Mouse (Mus musculus): Measurements from ENCODE around the gene Bicc1.
"Not testable (repeated sequence)": the region's sequence is repeated elsewhere in the genome, so short reads cannot be mapped to it uniquely, and the experiment has no call there.

Bicc1 gene

DNA sequence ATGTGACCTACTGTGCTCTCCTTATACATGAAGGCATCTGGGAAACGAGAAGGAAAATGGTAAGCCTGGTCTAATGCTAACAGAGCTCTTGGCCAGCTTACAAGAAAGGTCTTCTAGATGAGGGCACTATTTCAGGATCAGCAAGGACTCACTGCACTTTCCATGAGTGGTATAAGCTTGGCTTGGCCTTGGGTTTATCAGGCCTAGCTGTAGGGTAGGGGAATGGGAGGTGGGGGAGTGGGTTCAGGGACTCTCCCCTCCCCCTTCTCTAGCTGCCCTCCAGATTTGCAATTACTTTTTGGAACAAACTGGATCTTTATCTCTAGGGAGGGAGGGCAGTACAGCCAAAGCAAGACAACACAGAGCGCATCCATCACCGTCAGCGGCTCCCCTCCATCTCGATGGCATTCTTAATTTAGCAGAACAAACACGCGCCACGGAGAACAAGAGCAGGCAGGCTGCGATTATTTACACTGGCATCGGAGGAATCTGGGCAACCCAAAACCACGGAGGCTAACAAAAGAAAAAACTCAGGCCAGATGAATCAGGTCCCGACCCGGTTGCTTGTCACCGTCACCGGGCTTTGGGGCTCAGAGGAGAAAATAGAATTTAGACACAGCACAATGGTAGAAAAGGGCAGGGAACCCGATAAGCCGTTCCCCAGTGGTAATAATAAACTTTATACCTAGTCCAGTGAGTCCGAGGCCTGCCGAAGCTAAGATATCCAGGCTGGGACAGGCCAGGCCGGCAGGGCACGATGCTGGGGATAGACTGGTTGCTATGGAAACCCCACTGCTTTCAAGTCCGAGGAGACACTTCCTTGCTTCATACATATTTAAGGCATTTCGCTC is 210.0 kb downstream of the Bicc1 start:
- no peak for DNase-seq (ENCODE audit: low read depth, low spot score)

DNA sequence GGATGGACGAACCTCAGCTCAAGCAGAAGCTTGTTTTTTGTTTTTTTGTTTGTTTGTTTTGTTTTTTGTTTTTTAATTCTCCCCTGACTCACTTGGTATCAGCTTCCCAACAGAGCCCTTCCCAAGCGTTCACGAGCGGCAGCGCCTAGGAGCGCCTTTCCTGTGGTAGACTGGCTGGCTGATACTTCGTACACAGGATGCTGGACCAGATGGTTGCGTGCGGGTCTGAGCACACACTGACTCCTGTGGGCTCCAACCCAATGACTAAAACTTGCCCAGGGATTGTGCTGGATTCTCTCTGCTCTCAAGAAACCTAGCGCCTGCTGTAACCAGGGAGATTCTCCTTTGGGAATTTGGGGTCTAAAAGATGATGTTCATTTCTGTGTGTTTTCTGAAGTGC is 211.2 kb downstream of the Bicc1 start:
- no peak for DNase-seq (ENCODE audit: low read depth, low spot score)

DNA sequence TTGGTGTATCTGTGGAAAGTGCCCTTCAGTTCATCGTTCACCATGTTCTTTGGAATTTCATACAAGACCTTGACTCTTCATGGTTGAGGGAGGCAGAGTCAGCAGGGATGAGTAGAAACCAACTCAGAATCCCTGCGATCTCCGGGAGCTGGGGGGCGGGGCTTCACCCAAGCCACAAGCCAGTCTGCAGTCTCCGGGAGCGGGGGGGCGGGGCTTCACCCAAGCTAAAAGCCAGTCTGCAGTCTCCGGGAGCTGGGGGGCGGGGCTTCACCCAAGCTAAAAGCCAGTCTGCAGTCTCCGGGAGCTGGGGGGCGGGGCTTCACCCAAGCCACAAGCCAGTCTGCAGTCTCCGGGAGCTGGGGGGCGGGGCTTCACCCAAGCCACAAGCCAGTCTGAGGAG is 213.4 kb downstream of the Bicc1 start:
- DNase-seq (ENCODE audit: low read depth, low spot score): not testable (repeated sequence)

DNA sequence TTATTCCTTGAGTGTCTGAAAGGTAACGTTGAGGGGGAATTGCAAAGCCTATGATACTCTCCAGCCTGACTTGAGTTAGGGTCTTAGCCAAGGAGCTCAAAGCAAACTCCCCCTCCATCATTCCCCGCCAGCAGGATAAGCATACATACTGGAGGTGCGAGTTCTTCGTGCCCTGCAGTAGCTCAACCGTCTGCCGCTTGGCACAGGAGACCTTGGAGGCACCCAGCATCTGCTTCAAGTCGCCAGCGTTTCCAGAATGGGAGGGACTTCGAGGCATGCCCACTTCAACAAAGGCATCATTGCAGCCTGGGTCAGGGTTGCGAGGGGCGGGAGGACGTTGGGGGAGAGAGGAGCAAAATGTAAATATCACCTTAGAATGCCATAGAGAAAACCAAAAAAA is 214.4 kb downstream of the Bicc1 start:
- DNase-seq (ENCODE audit: low read depth, low spot score): no peak

DNA sequence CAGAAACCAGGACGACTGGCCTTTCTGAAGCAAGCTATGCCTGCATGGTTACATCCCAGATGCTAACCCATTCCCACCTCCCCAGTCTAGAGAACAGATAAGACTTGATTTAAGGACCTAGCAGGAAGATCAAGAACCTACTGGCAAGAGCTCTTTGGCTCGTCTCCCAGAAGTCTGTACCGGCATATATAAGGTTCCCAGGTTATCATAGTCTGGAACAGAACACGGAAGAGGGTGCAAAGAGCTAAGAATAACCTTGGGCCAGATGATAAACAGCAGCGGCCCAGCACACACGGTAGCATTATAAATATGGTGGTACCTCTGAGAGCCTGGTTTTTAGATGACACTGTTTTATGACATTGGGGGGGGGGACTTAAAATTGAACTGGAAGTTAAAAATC is 217.9 kb downstream of the Bicc1 start:
- DNase-seq (ENCODE audit: low read depth, low spot score): no peak

DNA sequence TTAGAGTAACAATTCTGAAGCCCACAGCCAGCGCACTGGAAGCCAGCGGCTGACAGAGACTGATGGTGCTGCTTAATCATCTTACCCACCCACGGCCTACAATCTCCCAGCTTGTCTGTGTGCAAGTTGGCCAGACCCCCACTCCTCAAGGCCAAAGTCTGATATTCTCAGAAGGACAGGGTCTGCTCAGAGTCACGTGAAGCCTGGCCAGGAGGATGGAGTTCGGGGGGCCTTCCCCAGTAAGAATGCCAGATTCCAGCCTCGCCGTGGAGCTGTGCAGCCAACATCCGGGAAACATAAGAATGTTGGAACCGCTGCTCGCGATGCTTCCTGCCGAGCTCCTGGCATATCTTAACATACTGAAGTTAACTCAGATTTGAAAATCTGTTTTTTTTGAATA is 219.7 kb downstream of the Bicc1 start:
- DNase-seq (ENCODE audit: low read depth, low spot score): no peak

DNA sequence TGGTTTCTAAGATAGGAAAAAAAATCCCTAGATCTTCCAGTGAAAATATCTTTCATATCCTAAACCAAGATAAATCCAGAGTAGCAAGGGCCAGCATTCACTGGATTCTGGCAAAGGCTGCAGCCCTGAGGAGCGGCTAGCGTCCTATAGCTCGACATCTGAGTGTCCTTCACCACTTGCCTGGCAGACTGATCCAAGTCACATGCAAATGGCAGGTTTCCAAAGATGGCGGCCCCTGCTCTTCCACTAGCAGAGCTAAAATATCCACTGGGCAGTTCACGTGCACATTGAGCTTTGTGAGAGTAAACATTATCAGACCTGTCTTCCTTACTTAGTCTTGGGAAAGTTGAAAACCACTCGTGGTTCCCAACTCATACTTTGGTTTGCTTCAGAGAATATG is 222.1 kb downstream of the Bicc1 start:
- DNase-seq (ENCODE audit: low read depth, low spot score): no peak

DNA sequence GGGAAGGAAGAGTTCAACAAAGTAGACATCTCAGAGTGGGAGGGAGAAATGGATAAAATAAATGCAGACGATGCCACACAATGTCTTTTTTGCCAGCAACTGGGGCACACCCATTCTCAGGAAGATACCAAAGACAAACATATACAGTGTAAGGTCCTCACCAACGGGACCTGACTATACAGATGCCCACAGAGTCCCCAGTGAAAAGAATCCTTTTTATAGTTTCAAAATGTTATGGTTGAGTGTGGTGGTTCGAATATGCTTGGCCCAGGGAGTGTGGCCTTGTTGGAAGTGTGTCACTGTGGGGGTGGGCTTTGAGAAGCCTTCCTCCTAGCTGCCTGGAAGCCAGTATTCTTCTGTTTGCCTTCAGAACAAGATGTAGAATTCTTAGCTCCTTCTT is 223.5 kb downstream of the Bicc1 start:
- no peak for DNase-seq (ENCODE audit: low read depth, low spot score)

DNA sequence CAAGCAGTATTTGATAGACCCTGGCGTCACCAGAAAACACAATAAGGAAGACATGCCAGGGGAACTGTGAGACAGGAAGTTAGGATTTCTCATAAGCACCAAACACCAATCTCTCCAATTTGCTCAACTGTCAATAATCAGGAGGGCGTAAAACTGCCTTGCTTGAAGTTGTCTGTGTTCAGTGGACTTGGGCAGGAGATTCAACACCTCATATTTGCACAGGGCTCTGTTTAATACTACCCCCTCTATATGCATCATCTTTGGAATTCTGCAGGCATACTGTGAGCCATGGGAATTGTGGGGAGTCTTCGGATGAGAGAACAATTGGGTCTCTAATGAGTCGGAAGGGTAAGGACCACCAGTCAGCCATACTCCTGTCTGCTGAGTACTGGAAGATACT is 233.4 kb downstream of the Bicc1 start:
- no peak for DNase-seq (ENCODE audit: low read depth, low spot score)

DNA sequence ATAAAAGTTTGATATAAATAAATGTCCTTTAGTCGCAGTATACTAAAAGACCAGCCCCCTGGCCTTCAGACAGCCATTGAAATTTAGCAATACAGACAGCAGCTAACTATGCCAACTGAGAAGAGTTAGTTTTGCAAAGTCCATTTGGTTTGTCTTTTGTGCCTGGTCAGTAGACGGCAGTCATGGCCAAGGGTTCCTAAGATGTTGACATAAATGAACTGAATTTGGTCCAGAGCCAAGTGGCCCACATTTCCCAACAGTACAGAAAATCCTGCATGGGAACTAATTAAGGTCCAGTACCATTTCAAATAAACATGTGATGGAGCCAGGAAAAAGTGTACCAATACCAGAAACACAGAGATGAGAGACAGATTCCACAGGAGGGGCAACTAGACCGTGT is 235.2 kb downstream of the Bicc1 start:
- no peak for DNase-seq (ENCODE audit: low read depth, low spot score)

DNA sequence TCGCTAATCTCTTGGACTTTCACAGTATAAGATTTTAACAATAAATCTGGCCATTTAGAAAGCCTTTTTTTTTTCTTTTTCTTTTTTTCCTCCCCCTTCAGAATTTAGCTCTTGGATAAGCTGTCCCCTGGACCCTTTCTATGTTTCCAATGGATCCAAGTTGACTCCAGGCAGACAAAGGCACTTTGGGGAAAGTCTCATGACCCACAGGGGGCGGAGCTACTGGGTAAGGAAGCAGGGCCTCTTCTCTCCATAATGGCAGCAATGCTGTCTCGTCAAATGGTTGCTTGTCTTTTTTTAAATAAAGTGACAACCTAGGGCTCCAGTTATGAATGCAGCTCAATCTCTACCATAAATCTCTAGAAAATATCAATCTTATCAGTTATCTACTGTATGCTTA is 235.6 kb downstream of the Bicc1 start:
- no peak for DNase-seq (ENCODE audit: low read depth, low spot score)

DNA sequence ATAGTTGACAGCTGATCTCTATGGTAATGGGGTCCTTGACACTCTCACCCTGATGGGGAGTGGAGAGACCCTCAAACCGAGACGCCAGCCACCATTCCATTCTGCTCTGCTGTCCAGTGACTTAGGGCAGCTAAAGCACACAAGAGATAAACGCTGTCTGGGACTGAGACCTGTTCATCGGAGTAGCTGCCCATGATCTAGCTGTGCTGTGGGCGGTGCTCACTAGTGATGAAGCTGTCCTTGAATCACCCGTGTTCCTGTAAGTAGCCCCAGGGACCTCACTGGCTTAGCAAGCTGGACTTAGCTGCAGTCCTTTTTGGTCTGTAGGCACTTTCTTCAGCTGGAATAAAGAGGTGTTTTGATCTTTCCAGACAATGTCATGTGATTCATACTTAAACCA is 238.0 kb downstream of the Bicc1 start:
- no peak for DNase-seq (ENCODE audit: low read depth, low spot score)

DNA sequence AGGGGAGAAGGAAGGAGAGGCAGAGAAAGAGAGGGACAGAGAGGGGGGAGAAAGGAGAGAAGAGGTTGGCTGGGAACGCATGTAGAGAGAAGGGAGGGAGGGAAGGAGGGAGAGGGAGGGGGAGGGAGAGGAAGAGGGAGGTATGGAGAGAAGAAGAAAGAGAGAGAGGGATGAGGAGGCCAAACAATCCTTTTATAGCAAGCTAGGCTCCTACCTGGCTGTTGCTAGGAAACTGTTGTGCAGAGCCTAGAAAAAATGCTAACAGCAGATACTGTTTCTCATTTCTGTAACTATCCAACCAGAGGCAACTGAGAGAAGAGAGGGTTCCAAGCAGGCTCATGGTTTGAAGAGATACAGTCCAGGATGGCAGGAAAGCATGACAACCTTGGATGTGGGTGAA is 239.6 kb downstream of the Bicc1 start:
- DNase-seq (ENCODE audit: low read depth, low spot score): no peak

DNA sequence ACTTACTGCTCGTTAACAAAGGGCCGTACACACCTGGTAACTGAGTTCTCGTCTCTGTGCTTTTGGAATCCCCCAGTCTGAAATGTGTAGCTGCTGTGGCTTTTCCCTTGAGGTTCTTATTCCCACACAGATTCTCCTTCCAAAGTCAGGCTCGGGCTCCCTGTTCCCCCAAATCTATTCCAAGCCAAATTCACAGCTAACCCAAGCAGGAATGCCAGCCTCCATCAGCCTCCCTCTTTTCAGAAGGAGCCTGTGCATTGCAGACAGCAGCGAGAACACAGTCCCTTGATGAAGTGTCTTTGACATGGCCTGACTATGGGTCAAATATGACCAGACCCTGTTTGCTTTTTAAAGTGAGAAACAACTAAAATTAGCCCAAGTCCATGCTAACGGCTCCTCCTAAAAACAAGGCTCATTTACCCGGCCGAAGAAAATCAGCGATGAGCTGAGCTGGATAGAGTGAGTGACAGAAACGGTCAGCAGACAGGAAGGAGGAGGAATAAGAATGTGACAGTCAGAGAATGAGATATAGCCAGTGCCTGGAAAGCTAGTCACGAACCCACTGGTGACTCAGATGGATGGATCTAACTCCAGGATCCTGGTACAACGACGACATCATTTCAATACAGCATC is 240.4 kb downstream of the Bicc1 start:
- no peak for DNase-seq (ENCODE audit: low read depth, low spot score)

DNA sequence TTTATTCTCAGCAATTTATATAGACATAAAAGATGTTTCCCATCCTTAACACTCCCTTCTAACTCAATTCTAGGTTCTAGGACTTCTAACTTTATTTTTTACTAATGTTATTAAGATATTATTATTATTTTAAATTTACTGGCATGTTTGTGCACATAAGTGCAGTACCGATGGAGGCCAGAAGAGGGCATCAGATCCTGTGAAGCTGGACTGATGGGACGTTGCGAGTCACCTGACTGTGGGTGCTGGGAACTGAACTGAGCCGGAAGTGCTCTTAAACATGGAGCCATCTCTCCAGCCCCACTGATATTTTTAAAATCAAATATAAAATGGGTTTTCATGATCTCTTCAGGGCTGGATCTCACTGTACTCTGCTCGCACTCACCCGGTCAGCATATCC is 242.8 kb downstream of the Bicc1 start:
- DNase-seq (ENCODE audit: low read depth, low spot score): no peak

DNA sequence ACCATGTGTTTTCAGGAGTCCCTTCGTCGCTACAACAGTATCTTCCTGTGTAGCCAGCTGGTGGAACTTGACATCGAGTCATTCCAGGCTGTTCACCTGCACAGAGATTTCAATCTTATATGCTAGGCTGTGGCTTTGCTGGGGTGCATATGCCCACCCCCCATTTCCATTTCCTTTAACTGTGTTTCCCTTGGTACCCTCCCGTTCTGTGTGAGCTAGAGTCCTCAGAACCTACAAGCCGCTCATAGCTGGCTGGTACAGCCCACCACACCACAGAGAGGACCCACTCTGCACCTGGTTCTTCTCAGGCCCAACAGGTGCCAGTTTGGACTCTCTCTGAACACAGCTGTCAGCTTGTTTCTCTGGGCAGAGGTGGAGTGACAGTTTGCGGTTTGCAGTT is 244.4 kb downstream of the Bicc1 start:
- no peak for DNase-seq (ENCODE audit: low read depth, low spot score)

DNA sequence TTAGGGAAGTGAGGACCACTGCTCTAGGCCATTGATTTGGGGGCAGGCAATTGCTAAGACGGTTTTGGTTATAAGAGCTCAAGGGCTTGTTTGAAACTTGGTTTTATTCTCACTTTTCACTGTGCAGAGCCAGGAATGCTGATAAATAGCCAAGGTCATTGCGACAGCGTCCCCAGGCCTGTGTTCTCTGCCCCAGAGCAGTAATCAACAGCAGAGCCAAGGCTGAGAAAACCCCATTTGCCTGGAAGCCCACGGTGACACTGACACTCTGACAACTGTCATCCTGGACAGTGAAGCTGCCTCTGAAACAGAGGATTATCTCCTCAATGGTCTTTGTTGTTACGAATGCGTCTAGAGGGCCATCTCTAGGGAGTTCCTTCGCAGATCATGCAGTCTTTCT is 255.6 kb downstream of the Bicc1 start:
- no peak for DNase-seq (ENCODE audit: low read depth, low spot score)

DNA sequence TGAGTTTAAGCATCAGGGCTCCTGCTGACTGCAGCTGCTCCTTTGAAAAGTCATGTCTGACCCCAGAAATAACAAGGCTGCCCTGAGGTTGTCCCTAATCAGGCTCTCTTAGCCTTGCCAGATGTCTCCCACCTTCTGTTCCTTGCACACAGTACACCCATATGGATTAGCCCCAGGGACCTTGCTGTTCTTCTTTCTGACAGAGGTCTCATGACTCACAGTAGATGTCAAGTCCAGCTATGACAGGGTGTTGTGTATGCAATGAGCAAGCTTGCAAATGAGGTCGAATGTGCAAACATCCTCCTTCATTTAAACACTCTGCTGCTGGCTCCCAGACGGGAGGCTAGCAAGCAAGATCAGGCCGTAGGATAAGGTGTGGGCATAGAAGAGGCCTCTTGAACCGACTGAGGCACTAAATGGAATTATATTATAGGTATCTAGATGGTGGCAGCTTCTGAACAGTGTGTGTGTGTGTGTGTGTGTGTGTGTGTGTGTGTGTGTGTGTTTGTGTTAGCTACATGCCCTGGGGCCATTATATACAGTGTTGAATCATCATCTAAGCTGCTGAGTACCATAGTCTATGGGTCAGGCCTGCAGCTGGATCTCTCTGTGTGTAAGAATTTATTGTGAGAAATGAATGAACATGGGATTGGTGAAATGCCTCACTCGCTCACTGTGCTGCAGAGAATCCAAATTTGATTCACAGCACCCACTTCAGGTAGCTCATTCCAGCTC is 256.6 kb downstream of the Bicc1 start:
- DNase-seq (ENCODE audit: low read depth, low spot score): no peak

DNA sequence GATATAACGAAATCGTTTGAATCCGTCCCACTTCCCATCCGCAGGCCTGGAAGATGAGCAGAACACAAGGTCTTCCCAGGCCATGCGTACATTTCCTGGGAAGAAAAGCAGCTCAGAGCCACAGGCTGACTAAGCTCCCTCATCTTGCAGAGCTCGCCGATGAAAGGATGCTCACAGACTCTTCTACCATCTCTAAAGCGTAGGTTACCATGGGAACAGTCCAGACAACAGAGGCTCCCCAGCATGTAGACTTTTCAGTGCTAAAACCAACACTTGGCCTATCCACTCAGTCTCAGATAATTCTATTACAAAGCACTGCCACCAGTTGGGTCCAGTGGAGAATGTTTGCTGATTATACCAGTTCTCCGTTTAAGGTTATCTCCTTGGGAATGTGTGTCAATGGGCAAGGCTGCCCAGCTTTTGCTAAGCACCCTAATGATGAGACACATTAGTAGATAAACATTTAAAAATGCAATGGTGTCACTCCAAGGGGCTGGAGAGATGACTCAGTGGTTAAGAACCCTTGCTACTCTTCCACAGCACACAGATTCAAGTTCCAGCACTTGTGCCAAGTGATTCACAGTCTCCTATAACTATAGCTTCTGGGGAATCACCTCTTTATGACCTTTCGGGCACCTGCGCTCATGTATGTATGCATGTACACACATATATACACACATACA is 258.2 kb downstream of the Bicc1 start:
- no peak for DNase-seq (ENCODE audit: low read depth, low spot score)

DNA sequence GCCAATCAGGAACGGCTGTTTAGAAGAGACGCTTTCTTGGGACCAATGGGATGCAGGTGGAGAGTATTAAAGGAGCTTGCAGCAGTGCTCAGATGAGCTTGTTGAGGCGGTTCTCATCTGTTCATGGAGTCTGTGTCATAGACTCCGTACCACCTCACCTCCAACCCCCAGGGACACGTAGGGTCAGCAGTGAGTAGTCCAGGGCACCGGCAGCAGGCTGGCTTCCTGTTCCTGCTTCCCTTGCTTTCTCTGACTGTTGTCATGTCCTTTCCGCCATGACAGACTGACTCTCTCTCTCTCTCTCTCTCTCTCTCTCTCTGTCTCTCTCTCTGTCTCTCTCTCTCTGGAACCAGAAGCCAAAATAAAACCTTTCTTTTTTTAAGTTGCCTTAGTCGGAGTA is 263.6 kb downstream of the Bicc1 start:
- DNase-seq (ENCODE audit: low read depth, low spot score): no peak

DNA sequence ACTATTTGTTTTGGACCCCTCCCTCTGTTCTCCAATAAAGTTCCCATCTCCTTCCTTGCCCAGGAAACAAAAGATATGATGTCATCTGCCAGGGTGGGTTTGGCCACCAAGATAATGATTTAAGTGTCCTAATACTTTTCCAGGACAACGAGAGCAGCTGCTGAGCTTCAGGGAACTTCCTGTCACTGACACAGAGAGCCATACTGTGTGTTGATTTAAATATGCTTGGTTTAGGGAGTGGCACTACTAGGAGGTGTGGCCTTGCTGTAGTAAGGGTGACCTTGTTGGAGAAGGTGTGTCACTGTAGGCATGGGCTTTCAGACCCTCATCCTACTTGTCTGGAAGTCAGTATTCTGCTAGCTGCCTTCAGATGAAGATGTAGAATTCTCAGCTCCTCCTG is 281.5 kb downstream of the Bicc1 start:
- DNase-seq (ENCODE audit: low read depth, low spot score): no peak

DNA sequence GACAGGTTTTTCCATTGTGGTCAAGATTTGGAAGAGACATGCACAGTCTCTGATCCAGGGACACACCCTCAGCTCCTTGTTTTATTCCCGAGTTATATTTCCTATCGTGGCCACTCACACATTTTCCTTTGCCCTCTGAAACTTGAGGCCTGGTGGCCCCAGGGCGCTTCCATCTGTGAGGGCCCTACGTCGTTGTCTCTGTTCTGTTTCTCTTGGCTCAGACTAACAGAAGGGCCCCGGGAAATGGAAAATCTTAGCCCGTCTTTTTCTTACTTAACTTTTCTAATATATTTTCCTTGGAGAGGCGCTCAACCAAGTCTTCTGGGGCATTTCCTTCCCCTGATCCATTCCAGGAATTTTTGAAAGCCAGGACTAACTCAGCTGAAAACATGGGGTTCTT is 281.9 kb downstream of the Bicc1 start:
- no peak for DNase-seq (ENCODE audit: low read depth, low spot score)
